Mouse (Mus musculus) urinary bladder, postnatal 36 days (tissue): ENCODE results near the gene Tiam1.

Experiments
- DNase-seq, 2 experiments: peaks; one replicate each; pipeline ENCODE4 v3.0.0; 2022; ENCODE audit warnings: low spot score in 2 of 2, mixed read lengths in 1 of 2

Tiam1 gene

GRCm38 (mm10) chr16:90143760-90144516 is at the start of gene Tiam1:
Gene Tiam1, minus strand, starts transcription at chr16:90143769.
- DNase-seq = peak; percentile 94 to 95

- DNase-seq = no peak
These were observed 47.7 kb upstream of the Tiam1 start for GRCm38 (mm10) chr16:90191289-90191688.

- peak; percentile 30 to 56 for DNase-seq
These were observed 43.9 kb upstream of the Tiam1 start for GRCm38 (mm10) chr16:90187453-90187852.

- DNase-seq = peak; percentile 70 to 79
These were observed 42.5 kb upstream of the Tiam1 start for GRCm38 (mm10) chr16:90185928-90186588.

- DNase-seq = no peak
These were observed 40.6 kb upstream of the Tiam1 start for GRCm38 (mm10) chr16:90184135-90184534.

GRCm38 (mm10) chr16:90181673-90182072 is 38.1 kb upstream of the Tiam1 start:
- peak; percentile 48 to 63 for DNase-seq

- no peak for DNase-seq
These were observed 37.4 kb upstream of the Tiam1 start for GRCm38 (mm10) chr16:90180975-90181374.

GRCm38 (mm10) chr16:90179892-90180291 is 36.3 kb upstream of the Tiam1 start:
- no peak for DNase-seq

GRCm38 (mm10) chr16:90178404-90178803 is 34.8 kb upstream of the Tiam1 start:
- no peak for DNase-seq

- no peak for DNase-seq
These were observed 33.9 kb upstream of the Tiam1 start for GRCm38 (mm10) chr16:90177425-90177824.

- no peak for DNase-seq
These were observed 32.9 kb upstream of the Tiam1 start for GRCm38 (mm10) chr16:90176472-90176871.

GRCm38 (mm10) chr16:90171416-90171815 is 27.8 kb upstream of the Tiam1 start:
- no peak for DNase-seq

GRCm38 (mm10) chr16:90170676-90171075 is 27.1 kb upstream of the Tiam1 start:
- DNase-seq = no peak

- DNase-seq = no peak
These were observed 26.5 kb upstream of the Tiam1 start for GRCm38 (mm10) chr16:90169863-90170630.

- DNase-seq = peak; percentile 68 to 73
These were observed 24.1 kb upstream of the Tiam1 start for GRCm38 (mm10) chr16:90167646-90168045.

- no peak for DNase-seq
These were observed 21.9 kb upstream of the Tiam1 start for GRCm38 (mm10) chr16:90165435-90165834.

GRCm38 (mm10) chr16:90164942-90165341 is 21.4 kb upstream of the Tiam1 start:
- no peak for DNase-seq

GRCm38 (mm10) chr16:90155080-90155479 is 11.5 kb upstream of the Tiam1 start:
- DNase-seq = no peak

- DNase-seq = peak in 1 of 2 experiments; percentile 19
These were observed 7.3 kb upstream of the Tiam1 start for GRCm38 (mm10) chr16:90150820-90151219.

- DNase-seq = no peak
These were observed 6.6 kb upstream of the Tiam1 start for GRCm38 (mm10) chr16:90150126-90150525.

GRCm38 (mm10) chr16:90149335-90149734 is 5.8 kb upstream of the Tiam1 start:
- no peak for DNase-seq

GRCm38 (mm10) chr16:90145244-90145643 is 1.7 kb upstream of the Tiam1 start:
- DNase-seq = no peak
